Mouse (Mus musculus) c-Kit-negative CD71-positive TER-119-positive erythroid progenitor cells, embryonic 14.5 days (primary cell): Measurements from ENCODE around the gene Lpp.

Source experiments
- DNase-seq: peaks from one replicate; pipeline ENCODE4 v3.0.0-alpha.2; 2013; ENCODE audit warnings: low read depth, low spot score

Gene Lpp

GRCm38 (mm10) chr16:24392651-24393555, at the start of gene Lpp:
TSS of gene Lpp (plus strand) at chr16:24393507.
- no peak for DNase-seq

- no peak for DNase-seq
These were observed 45.5 kb upstream of the Lpp start for GRCm38 (mm10) chr16:24347582-24348411.

- DNase-seq, result no peak
These were observed 43.0 kb upstream of the Lpp start for GRCm38 (mm10) chr16:24350306-24350705.

DNA sequence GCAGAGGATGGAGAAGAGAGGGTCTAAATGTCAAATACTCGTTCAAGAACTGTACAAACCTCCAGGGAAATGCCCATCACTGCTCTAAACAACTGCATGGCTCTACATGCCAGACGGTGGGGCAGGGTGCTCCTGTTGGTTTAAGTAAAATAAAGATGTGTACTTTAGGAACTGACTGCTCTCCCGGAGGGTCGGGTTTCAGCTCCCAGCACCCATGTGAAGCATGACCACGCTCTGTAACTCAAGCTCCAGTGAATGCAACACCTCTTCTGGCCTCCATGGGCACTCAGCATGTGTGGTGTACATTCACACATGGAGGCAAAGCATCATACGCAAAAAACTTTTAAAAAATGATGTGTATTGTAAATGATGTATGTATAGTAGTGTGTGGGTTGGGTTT, 42.6 kb upstream of the Lpp start:
- DNase-seq, result no peak

DNA sequence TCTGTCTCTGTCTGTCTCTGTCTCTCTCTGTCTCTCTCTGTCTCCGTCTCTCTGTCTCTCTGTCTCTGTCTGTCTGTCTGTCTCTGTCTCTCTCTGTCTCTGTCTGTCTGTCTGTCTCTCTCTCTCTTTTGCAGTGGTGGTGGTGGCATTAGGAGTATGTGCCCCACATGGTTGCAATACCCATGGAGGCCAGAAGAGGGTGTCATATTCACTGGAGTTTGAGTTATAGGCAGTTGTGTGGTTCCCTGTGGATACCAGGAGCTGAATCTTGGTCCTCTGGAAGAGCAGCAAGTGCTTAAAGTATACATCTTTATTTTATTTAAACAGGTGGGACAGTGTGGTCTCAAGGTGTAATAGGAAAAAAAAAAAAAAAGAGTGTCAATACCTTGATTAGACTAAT, 41.5 kb upstream of the Lpp start:
- no peak for DNase-seq

DNA sequence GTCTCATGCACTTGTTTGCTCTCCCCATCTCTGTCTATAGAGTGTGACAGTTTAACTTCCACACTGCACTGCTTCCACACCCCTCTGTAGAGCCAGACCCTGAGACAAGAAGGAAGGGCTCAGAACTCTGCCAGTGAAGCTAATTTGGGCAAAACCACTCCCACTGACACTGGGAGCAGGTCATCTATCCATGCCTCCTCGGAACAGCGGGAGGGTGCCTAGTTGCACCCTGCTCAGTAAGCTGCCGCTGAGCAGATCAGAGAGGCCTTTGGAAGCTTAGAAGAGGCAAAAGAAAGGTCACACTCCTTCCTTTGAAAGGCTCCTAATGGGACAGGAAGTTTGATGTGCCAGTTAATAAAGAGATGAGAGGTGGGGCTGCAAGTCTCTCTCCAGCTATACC, 39.5 kb upstream of the Lpp start:
- DNase-seq, result no peak

DNA sequence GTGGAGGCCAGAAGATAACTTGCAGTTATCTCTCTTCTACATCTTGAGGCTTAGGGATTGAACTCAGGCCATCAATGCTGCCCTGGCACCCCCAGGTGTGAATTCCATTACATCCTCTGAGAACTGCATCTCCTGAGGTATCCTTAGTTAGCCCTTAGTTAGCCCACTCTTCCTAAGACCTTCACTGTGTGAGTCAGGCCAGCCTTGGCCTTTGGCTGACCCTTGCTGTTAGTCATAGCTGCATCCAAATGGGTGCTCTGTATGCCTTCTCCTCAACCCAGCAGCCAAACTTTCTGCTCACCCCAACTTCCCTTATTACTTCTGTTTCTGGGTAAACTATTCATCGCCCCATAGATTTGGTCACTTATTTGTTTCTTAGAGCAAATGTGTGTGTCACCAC, 31.6 kb upstream of the Lpp start:
- no peak for DNase-seq

DNA sequence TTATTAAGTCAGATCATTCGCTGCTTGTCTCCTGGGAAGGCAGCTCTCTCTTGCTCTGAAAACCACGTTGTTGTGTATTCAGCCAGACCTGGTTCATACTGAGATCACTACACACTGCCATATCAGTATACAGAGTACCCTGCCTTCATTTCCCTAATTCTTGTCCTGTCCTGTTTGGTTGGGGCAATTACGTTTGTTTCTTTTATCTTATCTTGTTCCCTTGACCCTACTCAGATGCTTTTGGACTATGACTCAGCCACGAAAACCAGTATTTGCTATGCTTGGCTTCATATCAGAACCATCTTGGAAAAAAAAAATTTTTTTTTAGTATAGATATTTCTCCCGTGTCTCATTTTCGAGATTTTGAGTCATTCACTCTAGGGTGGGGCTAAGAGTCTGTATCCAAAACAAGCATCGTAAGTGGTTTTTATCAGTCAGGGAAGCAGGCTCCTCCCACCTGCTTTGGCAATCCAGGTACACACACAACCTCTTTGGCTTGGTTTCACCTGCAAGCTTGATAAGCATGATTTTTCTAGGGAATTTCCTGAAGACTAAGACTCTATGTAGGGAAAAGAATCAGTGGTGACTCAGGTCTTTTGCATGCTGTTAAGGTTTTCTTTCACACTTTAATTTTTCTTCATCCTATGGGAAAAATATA, 29.1 kb upstream of the Lpp start:
- no peak for DNase-seq

- DNase-seq, result no peak
These were observed 27.4 kb upstream of the Lpp start for GRCm38 (mm10) chr16:24365900-24366299.

- no peak for DNase-seq
These were observed 26.2 kb upstream of the Lpp start for GRCm38 (mm10) chr16:24367071-24367470.

- no peak for DNase-seq
These were observed 25.8 kb upstream of the Lpp start for GRCm38 (mm10) chr16:24367506-24367905.

DNA sequence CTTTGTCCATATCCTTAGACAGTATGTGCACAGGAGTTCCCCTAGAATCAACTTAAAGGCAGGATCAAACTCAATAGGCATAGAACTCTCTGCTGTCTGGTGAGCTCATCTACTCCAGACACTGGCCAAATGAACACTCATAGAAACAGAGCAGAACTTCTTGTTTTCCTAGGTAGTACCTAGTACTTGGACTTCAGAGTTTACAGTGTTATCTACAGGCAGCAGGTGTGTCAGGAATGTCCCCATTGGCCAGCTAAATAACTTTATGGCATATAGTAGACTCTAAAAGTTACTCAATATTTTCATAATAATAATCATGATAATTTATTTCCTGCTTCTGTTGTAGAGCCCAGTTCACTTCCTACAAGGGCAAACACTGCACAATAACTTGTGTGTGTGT, 16.8 kb upstream of the Lpp start:
- DNase-seq, result no peak

DNA sequence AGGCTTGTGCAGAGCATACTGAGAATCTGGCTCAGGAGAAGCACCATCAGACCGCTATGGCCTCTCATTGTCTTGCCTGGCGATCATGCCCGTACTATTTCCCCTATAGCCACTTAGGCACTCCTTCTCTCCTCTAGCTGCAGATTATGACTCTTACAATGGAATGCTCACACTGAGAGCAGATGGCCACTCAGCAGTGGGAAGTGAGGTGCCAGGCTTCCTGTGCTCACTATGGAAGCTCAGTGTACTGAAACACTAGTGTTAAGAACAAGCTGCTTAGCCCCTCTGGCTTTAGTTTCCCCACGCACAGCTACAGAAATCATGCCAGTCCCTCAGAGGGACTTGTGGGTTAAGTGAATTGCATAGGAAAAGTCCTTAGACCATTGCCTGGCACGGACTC, 2.7 kb upstream of the Lpp start:
- DNase-seq, result no peak

GRCm38 (mm10) chr16:24391111-24391510, 2.2 kb upstream of the Lpp start:
- DNase-seq, result no peak

GRCm38 (mm10) chr16:24391901-24392300, 1.4 kb upstream of the Lpp start:
- DNase-seq, result no peak

GRCm38 (mm10) chr16:24393556-24394210, 376 bp downstream of the Lpp start:
- DNase-seq, result no peak

- no peak for DNase-seq
These were observed 1.1 kb downstream of the Lpp start for GRCm38 (mm10) chr16:24394211-24394991.

GRCm38 (mm10) chr16:24395100-24395499, 1.8 kb downstream of the Lpp start:
- DNase-seq, result no peak

DNA sequence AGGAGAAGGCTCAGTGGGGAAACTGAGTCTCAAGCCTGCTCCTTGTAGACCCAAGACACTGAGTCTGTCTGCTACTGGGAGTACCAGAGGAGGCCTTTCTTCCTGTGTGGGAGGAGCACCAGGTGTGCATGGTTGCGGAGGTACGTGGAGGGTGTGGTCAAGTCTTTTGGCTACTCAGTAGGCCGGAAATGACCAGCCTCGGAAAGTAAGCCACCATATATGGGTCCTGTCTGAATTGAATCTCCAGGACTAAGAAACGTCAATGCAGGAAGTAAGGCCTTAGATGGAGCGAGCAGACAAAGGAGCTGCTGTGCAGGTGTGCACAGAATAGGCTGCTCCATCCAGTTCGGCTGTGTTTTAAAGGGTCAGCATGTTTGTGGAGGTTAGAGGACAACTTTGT, 3.2 kb downstream of the Lpp start:
- no peak for DNase-seq

DNA sequence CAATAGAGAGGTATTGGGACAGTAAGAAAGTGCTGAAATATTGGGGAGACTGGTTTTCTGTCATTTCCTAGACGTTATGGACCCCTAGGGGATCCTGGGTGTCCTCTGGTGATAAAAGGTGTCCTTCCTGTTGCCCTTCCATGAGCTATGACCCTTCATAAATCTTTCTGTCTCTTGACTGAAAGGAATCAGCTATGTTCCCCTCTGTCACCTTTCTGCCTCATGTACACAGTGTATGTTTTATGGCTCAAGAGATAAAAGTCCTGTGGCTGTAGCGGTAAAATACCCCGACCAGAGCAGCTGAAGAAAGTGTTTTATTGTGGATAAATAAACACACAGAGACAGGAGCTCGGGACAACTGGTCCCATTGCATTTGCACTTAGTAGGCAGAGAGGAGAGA, 5.2 kb downstream of the Lpp start:
- DNase-seq, result no peak

GRCm38 (mm10) chr16:24398893-24399292, 5.6 kb downstream of the Lpp start:
- no peak for DNase-seq
